Mouse (Mus musculus) 416B (cell line): ENCODE data around the gene Plac8.

Experiments used
- DNase-seq: peaks from one replicate; pipeline ENCODE4 v3.0.0; 2011; ENCODE audit warnings: low read depth

Plac8 gene

DNA sequence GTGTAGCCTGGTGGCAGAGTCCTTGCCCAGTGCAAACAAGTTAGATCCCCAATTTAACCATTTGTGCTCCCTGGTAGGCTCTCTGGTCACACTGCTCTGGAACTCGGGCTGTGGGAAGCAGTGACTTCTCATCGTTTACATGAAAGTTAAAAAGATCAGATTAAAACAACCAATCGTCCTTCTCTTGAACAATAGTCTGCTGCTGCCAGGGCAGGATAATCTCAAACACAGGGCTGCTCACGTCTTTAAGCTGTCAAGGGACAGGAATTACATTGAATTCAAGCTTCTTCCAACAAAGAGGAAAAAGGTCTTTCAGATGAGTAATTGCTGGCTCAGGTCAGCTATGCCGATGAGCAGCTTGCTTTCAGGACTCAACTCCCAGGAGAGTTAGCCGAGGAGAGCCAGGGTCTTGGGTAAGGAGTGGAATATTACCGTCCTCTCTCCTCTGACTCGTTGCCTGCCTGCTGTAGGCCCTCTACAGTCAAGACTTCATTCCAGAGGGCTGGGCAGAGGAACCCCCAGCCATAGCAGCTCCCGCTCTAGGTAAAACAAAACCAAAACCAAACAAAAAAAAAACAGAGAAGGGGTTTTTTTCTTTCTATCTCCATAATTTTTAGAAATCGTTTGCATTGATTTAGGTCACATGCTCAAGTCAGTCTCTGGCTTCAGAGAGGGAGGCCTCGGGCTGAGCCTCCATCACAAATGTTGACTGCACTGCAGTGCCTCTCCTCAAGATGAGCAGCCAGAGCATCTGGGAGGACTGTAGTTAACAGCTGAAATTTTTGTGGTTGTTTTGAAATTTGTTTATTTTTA, 9.8 kb upstream of the Plac8 start:
- no peak for DNase-seq

DNA sequence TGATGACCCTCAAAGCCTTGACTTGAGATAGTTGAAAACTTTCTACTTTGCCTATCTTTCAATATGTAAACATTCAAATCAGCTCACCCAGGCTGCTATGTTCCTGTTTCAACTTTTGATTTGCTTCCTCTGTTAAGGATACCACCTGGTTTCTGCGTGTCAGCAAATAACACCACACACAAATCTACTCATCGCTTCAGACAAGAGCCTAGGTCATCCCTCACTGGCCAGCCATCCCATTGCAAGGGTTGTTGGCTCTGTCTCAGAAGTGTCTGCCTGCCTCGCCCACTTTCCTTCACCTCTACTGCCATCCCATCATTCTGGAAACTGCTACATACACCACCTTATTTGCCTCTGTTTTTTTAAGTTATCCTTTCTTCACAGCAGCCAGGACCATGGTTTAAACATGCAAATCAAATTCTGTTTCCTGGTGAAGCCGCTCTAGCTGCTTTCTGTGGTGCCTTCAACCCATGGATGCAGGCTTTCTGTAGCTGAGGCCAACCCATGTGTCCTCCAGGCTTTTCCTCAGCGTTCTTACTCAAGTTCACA, 6.9 kb upstream of the Plac8 start:
- no peak for DNase-seq

DNA sequence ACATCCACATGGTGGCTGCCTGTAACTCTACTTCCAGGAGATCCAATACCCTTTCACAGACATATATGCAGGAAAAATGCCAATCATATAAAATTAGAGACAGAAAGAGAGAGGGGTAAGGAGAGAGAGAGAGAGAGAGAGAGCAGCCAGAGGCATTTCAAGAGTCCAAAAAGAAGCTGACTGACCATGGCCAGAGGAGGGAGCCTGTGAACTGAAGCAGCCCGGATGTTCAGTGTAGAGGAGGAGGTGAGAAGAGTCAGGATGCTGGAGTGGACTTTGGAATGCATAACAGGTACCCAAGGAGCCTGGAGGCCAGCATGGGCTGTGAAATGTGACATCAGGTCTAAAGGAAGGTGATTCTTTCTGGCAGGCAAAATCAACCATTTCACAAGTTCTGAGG, 2.7 kb upstream of the Plac8 start:
- no peak for DNase-seq

DNA sequence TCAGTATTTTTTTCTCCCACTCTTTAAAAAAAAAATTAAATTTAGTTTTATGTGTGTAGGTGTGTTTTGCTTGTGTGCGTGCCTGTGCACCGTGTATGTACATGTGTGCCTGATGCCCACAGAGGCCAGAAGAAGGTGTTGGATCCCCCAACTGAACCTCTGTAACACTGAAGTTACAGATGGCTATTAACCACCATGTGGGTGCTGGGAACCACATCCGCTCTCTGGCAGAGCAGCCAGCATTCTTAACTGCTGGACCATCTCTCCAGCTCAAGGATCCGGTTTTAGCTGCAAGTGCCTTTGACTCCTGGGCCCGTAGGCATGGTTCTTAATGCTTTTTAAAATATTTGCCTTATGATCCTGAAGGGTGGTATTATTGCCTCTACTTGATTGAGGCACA, 1.2 kb upstream of the Plac8 start:
- no peak for DNase-seq

DNA sequence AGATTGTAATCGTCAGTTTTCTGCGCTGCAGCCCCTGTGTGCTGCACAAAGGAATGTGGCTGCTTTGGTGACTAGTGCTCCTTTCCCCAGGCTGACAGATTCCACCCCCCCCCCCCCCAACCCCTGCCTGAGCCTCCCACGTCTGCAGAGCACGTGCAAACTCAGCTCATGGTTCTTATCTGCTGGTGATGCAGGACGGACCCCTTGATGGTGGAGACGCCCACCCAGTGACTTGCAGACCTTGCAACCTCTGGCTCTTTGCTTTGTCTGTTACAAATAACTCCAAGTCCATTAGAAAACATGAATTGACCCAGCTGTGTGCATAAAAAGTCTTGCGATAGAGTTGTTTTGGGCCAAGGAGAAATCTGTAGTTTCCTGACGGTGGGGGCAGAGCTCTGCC, 1.3 kb downstream of the Plac8 start:
- DNase-seq, result no peak

DNA sequence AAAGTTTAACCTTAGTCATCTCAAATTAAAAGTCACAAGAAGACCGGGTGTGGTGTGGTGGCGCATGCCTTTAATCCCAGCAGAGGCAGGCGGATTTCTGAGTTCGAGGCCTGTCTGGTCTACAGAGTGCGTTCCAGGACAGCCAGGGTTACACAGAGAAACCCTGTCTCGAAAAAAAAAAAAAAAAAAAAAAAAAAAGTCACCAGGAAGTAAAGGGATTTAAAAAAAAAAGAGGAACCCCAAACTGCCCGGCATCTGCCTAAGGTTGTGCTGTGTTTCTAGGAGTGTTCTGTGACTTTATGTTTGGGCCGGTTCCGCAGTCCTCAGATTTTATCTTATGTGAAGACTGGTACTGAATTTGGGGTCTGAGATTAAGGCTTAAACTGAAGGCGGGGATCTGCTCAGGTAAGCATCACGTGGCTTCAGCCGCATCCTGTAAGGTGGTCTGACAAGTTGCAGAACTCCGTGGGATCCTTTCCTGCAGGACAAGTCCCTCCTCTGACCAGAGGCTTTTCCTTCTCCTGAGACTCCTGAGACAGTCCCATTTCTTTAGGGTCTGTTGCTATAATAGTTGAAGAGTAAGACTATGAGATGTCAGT, 1.9 kb downstream of the Plac8 start:
- peak; percentile 62 for DNase-seq

DNA sequence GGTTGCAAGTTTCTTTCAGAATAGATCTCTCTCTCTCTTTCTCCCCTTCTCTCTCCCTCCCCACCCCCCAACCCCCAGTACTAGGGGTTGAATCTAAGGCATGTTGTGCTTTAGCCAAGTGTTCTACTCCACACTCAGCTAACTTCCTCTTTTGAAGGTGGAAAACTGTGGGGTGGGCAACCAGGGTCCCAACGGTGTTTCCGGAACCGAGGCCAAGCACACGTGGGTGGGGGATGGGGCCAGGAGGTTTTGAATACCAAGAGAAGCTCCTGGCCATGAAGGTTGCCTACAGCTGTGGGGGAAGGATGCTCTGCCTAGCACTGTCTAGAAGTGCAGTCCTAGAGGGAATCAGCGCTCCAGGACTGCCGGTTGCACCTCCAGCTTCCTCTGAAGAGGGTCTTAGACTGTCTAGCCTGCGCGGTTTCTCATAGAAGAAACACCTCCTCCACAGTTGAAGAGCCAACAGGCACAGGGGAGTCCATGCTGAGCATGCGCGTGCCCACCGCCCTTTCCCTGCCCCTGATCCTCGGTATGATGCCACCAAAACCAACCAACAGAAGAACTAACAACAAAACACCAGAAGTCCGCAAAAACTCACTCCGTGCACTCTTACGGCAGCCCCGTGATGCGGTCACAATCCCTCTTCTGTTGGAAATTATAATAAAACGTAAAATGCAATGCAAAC, 2.7 kb downstream of the Plac8 start:
- DNase-seq, result no peak

DNA sequence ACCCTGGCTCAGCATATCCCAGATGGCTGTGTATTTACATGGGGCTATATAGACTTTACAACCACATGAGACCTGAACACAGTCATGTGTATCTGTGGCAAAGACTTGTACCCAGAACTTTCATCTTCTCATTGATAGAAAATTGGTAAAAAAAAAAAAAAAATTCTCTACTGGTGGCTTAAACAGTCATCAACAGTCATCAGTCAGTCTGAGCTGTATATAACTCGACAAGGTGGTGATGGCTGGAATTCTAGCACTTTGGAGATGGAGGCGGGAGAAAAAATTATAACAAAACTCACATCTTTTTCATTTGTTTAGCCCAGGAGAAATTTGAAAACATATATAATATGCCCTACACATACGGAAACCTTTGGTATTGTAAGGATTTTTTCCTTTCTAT, 3.2 kb downstream of the Plac8 start:
- no peak for DNase-seq

DNA sequence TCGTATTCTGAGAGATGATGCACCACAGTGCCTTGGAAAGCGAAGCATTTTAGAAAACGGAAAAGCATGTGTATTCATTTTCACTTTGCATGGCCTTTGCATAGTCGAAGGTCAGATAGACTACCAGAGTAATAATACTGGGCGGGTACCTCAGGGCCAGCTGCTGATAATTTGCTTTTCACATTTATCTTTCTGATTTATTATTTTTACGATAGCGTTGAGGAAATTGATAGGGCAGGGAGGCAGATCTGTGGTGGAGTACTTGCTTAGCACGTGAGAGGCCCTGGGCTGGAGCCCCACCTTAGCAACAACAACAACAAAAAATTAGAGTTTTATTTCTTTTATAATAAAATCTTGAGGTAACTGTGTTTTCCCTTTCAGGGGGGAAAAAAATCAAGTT, 3.9 kb downstream of the Plac8 start:
- no peak for DNase-seq

DNA sequence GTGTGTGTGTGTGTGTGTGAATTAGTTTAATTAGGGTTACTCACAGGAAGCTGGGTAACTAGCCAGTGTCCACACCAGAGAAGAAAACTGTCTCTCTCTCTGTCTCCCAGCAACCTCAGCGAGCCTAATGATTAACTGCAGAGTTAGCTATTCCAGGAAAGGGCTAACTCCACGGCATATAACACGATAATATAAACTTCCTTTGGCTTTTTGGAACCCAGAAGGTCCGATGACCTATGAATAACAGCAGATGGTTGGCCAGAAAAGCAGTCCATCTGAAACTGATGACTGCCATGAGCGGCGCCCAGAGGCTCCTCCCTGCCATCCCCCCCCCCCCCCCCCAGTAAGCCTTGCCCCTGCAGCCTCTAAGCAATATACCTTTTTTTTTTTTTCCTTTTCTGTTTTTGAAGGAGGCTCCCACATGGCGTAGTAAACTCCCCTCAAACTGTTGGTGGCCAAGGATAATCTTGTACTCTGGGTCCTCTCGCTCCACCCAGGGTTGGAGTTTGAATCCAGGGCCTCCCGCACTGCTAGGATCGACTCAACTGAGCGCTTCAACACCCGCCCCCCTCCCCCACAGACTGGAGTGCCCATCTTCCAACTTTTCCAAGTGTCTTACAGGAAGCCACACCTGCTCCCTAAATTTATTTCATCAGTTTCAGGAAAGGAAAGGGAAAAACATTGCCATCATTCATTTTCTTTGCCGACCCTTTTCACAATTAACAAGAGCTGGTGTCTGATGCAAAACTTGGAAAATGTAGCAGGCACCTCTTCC, 4.6 kb downstream of the Plac8 start:
- DNase-seq, result no peak

DNA sequence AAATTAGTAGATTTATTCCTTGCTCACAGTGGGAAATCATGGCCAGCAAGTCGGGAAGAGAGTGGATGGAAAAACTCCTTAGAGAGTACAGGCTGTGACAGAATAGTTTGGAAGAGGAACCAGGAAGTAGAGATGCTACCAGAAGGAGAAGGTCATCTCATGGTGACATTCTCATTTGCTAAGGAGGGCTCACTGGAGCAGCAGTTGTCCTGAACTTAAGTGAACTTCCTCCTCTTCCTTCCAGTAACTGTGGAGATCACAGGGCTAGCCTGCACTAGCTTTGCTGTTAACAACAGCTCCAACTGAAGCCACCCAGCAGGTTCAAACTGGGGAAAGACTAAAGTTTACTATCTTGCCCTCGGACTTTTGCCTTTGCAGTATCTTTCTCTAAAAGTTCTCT, 5.2 kb downstream of the Plac8 start:
- DNase-seq, result no peak

DNA sequence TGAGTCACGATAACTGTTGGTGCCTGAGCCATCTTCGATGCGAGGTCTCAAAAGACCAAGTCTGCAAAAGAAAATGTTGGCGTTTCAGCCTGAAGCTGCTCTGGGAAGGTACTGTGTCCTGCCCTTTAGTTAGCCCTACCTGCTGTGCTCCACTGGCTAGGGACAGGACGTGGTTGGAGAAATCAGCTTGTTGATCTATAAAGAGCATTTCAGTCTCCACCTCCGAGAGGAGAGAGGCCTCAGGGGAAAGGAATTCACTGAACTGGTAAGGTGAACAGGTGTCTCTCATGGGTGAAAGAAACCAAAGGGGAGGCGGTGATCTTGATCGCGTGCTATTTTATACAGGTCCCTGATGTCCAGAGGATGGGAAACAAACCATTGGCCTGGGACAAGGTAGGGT, 9.3 kb downstream of the Plac8 start:
- no peak for DNase-seq

DNA sequence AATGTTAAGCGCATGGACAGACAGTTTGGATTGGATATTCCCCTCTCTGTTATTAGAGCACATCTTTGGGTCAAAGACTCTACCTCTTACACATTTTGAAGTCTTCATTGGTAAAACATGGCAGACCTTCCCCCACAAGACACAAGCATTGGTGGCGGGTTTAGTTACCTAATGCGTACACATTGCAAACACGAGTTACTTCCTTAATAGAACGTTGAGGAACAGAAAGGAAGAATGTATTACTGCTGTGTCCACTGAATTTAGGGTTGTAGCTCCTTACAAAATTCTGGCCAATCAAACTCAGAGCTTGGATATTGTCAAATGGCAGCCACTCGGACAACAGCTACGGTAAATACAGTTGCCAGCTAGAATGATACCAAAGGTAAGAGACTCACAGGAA, 12.7 kb downstream of the Plac8 start:
- no peak for DNase-seq

DNA sequence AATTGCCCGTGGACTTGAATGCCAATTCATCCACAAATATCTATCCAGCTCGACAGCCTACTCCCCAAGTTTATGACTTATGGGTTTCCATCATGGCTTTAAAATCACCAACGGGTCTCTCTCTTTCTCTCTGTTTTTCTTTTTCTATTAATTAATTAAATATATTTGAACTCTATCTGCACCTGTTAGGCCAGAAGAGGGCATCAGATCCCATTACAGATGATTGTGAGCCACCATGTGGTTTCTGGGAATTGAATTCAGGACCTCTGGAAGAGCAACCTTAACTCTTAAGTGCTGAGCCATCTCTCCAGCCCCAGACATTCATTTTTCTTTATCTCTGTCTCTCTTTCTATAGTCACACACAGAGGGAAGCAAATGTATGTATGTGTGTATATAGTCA, 13.3 kb downstream of the Plac8 start:
- no peak for DNase-seq

DNA sequence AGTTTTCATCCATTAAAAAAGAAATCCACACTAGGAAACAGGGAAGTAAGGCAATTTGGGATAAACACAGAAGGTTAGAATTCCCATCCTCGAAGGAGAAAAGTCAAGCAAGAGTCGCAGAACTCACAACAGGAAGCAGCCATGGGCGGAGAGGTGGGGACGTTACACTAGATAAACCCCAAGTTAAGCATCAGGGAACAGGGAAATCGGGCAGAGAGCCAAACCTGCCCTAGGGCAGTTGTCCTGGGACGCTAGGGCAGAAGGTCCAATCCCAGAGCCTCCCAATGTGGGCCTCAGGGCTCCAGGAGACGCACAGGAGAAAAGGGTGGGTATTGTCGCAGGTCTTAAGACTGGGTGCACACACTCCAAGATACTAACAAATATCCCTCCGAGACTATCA, 14.5 kb downstream of the Plac8 start:
- no peak for DNase-seq

DNA sequence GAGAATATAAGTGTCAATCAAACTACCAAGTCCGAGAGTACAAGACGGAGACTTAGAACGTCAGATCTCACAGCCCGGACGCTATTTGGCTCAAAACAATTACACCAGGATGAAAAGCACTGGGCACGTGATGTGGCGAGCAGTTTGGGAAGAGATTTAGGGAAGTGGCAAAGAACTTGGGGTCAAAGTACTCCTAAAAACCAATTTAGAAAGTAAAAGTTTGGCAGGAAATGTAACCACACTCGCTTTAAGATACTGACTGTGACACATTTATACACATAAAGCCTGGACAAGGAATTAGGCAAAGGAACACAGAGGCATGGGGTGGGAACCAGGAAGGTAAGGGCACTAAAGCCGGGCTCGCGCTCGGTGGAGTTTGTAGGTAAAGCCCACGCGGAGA, 15.0 kb downstream of the Plac8 start:
- peak; percentile 43 for DNase-seq

DNA sequence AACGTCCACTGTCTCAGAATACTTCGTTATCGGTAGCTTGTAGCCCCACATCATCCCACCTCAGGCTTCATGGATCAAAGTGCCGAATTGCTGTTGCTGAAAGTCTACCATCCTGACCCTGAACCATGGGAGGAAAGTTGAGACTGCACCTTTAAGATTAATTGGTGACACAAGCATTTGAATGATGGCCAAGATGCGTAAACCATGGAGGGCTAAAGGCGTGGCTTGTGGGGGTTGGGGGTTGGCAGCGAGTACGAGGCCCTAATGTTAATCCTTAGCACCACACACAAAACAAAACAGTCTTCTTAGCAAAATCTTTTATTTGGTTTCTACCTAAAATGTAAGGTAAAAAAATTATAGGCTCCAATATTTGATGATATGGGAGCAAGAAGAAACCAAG, 18.6 kb downstream of the Plac8 start:
- no peak for DNase-seq

DNA sequence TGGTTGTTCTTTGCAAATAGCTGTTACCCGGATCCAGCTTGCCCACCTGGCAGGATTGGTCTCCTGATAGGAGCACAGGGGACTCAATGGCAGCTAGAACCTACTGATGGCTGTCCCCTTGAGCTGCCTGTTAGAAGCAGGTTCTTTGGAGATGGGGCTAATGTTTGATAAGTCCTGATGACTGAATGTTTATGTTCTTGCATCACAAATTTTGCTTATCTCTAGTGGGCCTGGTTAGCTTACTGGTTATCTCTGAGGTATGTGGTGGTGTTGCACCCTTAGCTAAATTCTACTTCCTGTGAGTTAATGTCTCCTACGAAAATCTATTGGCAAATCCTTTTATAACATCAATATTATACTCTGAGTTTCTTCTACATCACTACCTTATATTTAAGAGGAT, 20.1 kb downstream of the Plac8 start:
- peak; percentile 33 for DNase-seq

DNA sequence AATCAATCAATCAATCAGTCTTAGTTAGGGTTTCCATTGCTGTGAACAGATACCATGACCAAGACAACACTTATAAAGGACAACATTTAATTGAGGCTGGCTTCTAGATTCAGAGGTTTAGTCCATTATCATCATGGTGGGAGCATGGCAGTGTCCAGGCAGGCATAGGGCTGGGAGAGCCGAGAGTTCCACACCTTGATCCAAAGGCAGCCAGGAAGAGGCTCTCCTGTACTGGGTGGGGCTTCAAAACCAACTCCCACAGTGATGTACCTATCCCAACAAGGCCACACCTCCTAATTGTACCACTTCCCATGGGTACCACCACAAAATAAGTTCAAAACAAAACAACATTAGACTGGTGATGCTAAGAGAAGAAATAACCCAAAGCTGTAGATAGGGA, 21.9 kb downstream of the Plac8 start:
- DNase-seq, result no peak

DNA sequence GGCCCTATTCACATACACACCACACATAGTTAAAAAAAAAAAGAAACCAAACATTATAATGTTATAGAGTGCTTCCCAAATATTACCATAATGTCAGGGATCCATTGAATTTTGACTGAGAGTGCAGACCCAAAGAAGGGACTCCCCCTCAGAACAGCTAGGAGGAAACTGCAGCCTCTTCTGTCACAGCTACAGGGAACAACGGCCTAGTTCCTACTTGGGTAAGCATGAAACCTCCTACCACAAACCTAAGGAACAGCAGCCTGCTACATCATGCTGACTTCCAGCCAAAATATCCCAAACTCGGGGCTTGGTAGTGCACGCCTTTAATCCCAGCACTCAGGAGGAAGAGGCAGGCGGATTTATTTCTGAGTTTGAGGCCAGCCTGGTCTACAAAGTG, 22.7 kb downstream of the Plac8 start:
- DNase-seq, result no peak

DNA sequence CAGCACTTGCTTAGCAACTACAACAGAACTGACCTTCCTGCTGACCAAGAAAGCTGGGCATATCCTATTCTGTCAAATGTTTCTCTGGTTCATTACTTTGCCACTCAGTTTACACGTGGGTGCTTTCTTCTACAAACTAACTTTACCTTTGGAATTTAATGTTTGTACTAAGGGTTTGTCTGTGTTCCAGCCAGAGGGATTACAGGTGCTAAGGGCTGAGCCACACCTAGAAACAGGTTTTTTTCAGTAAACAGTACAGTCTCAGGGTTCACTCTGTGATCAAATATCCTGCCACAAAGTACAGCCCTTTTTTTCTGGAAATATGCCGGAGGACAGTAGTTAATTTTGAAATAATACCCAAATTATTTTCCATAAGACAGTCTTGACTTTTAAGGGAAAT, 23.8 kb downstream of the Plac8 start:
- no peak for DNase-seq

DNA sequence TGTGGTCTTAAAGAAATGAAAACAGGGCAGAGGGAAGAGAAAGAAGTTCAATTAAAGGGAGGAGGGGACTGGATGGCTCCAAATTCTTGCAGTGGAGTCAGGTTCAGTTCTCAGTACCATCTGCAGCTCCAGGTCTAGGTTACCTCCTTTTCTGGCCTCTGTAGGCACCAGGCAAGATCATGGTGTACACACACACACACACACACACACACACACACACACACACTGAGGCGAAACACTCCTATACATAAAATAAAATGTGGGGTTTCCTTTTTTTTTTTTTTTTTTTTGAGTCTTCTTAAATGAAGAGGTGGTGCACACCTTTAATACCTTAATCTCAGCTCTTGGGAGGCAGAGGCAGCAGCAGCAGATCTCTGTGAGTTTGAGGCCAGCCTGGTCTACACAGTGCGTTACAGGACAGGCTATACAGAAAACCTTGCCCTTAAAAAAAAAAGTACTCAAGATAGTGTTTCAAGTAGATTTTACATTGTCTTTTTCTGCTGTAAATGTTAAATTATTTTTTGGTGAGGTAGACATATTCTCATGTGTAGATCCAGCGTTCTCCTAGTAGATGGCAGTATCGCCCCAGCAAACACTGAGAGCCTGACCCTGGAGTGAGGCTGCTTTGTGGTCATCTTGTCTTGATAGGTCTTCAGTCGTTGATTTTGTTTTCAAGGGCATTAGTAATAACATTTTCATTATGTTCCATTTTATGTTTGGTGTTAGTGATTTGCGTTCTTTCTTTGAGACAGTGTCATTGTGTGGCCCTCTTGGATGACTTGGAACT, 25.6 kb downstream of the Plac8 start:
- DNase-seq, result peak; percentile 47
